Mouse (Mus musculus) embryonic facial prominence, embryonic 11.5 days (tissue): Measurements from ENCODE around the gene Fiz1. TPM values are rescaled to one million over a fixed set of nuclear protein-coding genes. Genes with fewer than 3 reads are reported as not detected.

ENCODE experiments used
- ATAC-seq: fragments of 200-750 bp; cut with Nextera tagmentation; replicated peaks from 2 replicates; pipeline ENCODE4 v1.8.0; 2017; ENCODE audit warnings: low read depth; ENCODE audit not compliant: insufficient number of reproducible peaks, low FRiP score, low TSS enrichment
- DNase-seq: peaks from one replicate; pipeline ENCODE4 v3.0.0-alpha.2; 2015; ENCODE audit warnings: low spot score
- H3K27ac ChIP-seq: fragments of 300-500 bp; sonication (generic); replicated peaks from 2 replicates; pipeline ENCODE4 v1.5.1; 2014; ENCODE audit warnings: mild to moderate bottlenecking, low read depth, low read length, control low read depth
- H3K27me3 ChIP-seq: fragments of 300-500 bp; sonication (generic); 2 replicates; pipeline ENCODE4 v1.6.1; 2014; ENCODE audit warnings: mild to moderate bottlenecking, low read length, moderate library complexity, mixed read lengths; ENCODE audit not compliant: control insufficient read depth, insufficient read depth
- H3K36me3 ChIP-seq: fragments of 300-500 bp; sonication (generic); replicated peaks from 2 replicates; pipeline ENCODE4 v1.6.1; 2014; ENCODE audit warnings: low read depth, mild to moderate bottlenecking, low read length, moderate library complexity, mixed read lengths; ENCODE audit not compliant: control insufficient read depth, insufficient read depth
- H3K4me1 ChIP-seq: fragments of 300-500 bp; sonication (generic); 2 replicates; pipeline ENCODE4 v1.6.1; 2014; ENCODE audit warnings: low read length, mixed read lengths; ENCODE audit not compliant: control insufficient read depth, insufficient read depth
- H3K4me2 ChIP-seq: fragments of 300-500 bp; sonication (generic); 2 replicates; pipeline ENCODE4 v1.6.1; 2014; ENCODE audit warnings: low read depth, mild to moderate bottlenecking, control low read depth, low read length, moderate library complexity
- H3K4me3 ChIP-seq: fragments of 300-500 bp; sonication (generic); 2 replicates; pipeline ENCODE4 v1.5.1; 2014; ENCODE audit warnings: low read depth, low read length, control low read depth
- H3K9ac ChIP-seq: fragments of 300-500 bp; sonication (generic); replicated peaks from 2 replicates; pipeline ENCODE4 v1.6.1; 2014; ENCODE audit warnings: mild to moderate bottlenecking, control low read depth, low read length
- H3K9me3 ChIP-seq: fragments of 300-500 bp; sonication (generic); replicated peaks from 2 replicates; pipeline ENCODE4 v1.6.1; 2016; ENCODE audit warnings: mild to moderate bottlenecking, low read length, inconsistent platforms, mixed read lengths; ENCODE audit not compliant: control insufficient read depth
- whole genome bisulfite sequencing: fragments of 180-500 bp; shearing (Covaris S2); extraction: QIAGEN DNeasy Blood & Tissue Kit; methylation state at CpG from one replicate; pipeline ENCODE4 v1.1.7; 2014; 5-methylcytosine and 5-hydroxymethylcytosine counted together
- polyA plus RNA-seq: library from polyadenylated mRNA; unstranded; fragments of >200 nt; fragmentation: Nextera tagmentation; extraction: Ambion mirVana; gene quantifications from 2 replicates; pipeline ENCODE4 v1.2.1, GENCODE M21; 2014

Gene Fiz1
- polyA plus RNA-seq, 1 experiment from 2014 or later = 43.0 TPM

DNA sequence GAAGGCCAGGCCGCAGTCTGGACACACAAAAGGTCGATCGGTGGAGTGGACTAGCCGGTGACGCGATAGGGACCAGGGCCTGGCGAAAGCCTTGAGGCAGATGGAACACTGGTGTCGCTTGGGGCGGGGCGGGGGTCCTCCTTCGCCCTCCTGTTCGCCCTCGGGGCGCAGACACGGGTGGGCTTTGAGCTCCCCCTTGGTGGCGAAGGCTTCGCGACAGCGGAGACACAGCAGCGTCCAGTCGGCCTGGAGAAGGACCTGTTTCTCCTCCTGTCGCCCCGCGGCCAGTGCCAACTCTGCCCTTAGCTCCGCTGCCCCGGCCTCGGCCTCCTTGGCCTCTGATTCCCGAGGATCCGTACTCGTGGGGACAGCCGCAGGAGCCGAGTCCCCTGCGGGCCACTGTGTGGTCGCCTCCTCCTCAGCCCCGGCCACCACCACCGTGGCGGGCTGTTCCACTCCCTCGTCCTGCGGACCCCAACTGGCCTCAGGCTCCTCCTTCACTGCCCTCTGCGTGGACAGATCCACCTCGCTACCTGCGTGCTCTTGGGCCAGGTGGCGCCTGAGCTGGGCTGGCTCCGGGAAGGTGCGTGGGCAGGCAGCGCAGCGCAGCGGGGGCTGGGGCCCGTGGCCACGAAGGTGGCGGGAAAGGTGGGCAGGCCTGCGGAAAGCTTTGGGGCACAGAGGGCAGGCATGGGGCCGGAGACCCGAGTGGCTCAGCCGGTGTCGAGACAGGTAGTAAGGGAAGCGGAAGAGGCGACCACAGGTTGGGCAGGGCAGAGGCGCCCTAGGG, 20.3 kb downstream of the Fiz1 start:
- H3K9ac ChIP-seq = peak overlapping the region; percentile 9; the same call in 1 of the 2 replicates
- H3K4me3 ChIP-seq = peak overlapping the region; percentile 8; the same call in 1 of the 2 replicates
- DNase-seq = no peak
- peak overlapping the region; percentile 21; the same call in 1 of the 2 replicates for H3K4me2 ChIP-seq
- WGBS = 44% methylated on average over 56 of the region's 59 CpGs
- ATAC-seq = no peak
- no peaks in the 10 kb centered on the region for H3K4me1 ChIP-seq
- H3K27me3 ChIP-seq = peaks cover 21% of the 10 kb centered on the region
- no peaks in the 10 kb centered on the region for H3K9me3 ChIP-seq
- peaks cover 4% of the 10 kb centered on the region; the same call in 1 of the 2 replicates for H3K36me3 ChIP-seq
- no peak overlapping the region for H3K27ac ChIP-seq

DNA sequence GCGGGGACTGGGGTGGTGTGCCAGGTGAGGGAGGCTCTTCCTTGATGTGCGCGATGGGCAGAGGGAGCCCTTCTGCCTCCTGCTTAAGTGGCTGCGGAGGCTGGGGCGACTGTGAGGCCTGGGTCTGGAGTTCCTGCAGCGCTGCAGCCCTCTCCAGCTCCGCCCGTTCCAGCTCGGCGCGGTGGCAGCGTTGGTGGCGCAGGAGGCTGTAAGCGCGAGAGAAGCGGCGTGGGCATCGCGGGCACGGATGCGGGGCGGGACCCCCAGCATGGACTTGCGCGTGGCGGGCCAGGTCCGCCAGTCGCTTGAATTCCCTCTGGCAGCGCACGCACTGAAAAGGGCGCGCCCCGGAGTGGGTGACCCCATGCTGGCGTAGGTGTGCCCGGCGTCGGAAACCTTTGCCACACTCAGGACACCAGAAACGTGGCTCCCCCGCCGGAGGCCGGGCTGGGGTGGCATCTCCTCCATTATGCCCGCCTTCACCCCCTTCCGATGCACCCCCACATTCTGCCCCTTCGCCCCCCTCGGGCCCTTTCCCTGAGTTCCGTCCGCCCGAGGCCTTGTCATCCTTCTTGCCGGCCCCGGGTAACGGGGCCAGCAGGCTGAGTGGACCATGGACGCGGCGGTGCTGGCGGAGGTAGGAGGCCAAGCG, 21.0 kb downstream of the Fiz1 start:
- Histone ChIP-seq H3K36me3 (peaks cover 4% of the 10 kb centered on the region; the same call in 1 of the 2 replicates), H3K9ac (peak overlapping the region; percentile 9; the same call in 1 of the 2 replicates), H3K4me3 (no peak overlapping the region), H3K4me2 (peak overlapping the region; percentile 21; the same call in 1 of the 2 replicates), H3K9me3 (no peaks in the 10 kb centered on the region), H3K27ac (no peak overlapping the region), H3K27me3 (peaks cover 21% of the 10 kb centered on the region), H3K4me1 (no peaks in the 10 kb centered on the region)
- 29% methylated on average over 44 of the region's 55 CpGs for WGBS
- ATAC-seq = no peak
- no peak for DNase-seq

DNA sequence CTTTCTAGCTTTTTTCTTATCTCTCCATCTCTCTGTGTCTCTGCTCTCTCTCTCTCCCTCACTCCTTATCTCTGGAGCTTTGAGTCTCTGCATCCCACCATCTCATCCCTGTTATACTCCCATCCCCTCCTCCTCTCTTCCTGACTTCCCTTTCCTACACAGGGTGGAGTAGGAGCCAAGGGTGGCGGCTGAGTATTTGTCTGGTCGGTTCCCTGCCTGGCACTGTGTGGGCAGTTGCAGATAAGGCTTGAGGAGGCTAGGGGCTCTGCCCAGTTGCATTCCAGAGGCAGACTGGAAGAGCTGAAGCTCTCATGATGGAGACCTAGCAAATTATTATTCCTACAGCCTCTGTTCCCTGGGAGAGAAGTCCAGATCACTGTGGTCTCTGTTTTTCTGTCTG, 26.2 kb downstream of the Fiz1 start:
- no peak for DNase-seq
- Histone ChIP-seq H3K4me2 (no peak overlapping the region), H3K9ac (no peak overlapping the region), H3K36me3 (no peaks in the 10 kb centered on the region; the same call in 1 of the 2 replicates), H3K27ac (no peak overlapping the region), H3K4me1 (no peaks in the 10 kb centered on the region), H3K4me3 (no peak overlapping the region), H3K27me3 (peaks cover 7% of the 10 kb centered on the region), H3K9me3 (no peaks in the 10 kb centered on the region)
- WGBS = 65% methylated on average over 2 of the region's 2 CpGs
- ATAC-seq = no peak

DNA sequence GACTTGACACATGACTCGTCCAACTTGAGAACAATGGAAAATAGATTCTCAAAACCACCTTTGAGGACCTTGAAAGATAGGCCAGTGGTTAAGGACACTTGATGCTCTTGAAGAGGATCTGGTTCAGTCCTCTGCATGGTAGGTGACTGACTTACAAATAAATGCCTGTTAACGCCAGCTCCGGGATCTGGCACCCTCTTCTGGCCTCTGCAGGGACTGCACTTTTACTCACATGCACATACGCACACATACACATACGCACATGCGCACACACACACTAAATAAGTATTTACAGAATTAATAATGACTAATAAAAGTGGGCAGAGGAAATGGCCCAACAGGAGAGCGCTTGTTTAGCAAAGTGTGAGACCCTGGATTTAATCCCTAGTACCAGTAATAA, 37.7 kb downstream of the Fiz1 start:
- 88% methylated on average over 7 of the region's 7 CpGs for WGBS
- Histone ChIP-seq H3K4me1 (no peaks in the 10 kb centered on the region), H3K9me3 (no peaks in the 10 kb centered on the region), H3K9ac (no peak overlapping the region), H3K4me2 (no peak overlapping the region), H3K4me3 (no peak overlapping the region), H3K27ac (no peak overlapping the region), H3K27me3 (no peaks in the 10 kb centered on the region), H3K36me3 (no peaks in the 10 kb centered on the region)
- ATAC-seq = no peak
- DNase-seq = no peak

DNA sequence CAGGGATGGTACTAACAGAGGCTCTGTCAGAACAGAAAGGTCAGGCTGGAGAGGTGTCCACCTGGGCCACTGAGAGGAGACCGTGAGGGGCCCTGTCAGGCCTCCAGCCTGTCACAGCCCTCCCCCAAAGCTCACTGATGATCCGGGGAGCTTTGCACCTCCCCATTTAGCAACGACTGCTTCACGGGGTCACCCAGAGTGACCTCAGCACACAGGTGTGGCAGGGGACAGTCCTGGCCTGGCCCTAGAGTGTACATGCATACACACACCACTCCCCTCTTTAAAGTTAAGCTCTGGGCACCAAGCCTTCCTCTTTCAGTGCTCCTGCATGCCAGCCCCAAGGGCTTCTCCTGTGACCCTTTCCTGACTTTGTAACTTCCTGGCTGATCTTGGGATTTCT, 39.0 kb downstream of the Fiz1 start:
- H3K9me3 ChIP-seq = no peaks in the 10 kb centered on the region
- H3K36me3 ChIP-seq = no peaks in the 10 kb centered on the region
- 51% methylated on average over 4 of the region's 4 CpGs for WGBS
- no peak for ATAC-seq
- H3K9ac ChIP-seq = no peak overlapping the region
- no peak overlapping the region for H3K4me2 ChIP-seq
- H3K4me3 ChIP-seq = no peak overlapping the region
- H3K4me1 ChIP-seq = no peaks in the 10 kb centered on the region
- DNase-seq = no peak
- no peaks in the 10 kb centered on the region for H3K27me3 ChIP-seq
- H3K27ac ChIP-seq = no peak overlapping the region

DNA sequence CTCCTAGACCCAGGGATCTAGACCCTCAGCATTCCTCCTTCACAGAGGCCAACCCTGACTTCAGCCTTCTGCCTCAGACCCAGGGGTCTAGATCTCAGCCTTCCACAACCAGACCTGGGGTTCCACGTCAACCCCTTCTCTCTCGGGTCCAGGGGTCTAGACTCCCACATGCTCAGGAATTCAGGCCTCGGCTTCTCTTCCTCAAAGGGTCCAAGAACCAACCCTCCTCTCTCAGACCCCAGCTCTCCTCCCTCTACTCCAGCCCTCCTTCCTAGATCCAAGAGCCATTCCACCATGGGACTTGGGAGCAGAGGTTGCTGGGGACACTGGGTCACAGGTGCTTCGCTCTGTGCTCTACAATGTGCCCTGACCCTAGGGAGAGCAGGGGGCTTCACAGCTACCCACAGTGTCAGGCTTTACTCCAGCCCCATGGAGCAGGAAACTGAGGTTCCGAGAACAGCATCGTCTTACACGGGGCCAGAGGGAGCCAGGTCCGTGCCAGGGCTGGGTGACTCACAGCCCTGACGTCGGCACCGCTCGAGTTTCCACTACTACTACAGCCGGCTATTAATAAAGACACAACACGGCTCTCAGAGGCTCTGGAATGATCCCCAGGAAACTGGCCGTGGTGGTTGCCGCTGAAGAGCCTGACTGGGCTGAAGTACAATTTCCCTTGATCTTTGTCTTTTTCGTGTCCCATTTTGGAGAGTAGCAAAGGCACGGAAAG, 42.0 kb downstream of the Fiz1 start:
- DNase-seq = no peak
- 70% methylated on average over 18 of the region's 18 CpGs for WGBS
- Histone ChIP-seq H3K36me3 (no peaks in the 10 kb centered on the region), H3K27ac (no peak overlapping the region), H3K9ac (0 out of 2 replicates have a peak overlapping the region, but pooled peaks have one; percentile 2), H3K4me2 (no peak overlapping the region), H3K27me3 (no peaks in the 10 kb centered on the region), H3K4me3 (no peak overlapping the region), H3K4me1 (no peaks in the 10 kb centered on the region), H3K9me3 (no peaks in the 10 kb centered on the region)
- no peak for ATAC-seq

DNA sequence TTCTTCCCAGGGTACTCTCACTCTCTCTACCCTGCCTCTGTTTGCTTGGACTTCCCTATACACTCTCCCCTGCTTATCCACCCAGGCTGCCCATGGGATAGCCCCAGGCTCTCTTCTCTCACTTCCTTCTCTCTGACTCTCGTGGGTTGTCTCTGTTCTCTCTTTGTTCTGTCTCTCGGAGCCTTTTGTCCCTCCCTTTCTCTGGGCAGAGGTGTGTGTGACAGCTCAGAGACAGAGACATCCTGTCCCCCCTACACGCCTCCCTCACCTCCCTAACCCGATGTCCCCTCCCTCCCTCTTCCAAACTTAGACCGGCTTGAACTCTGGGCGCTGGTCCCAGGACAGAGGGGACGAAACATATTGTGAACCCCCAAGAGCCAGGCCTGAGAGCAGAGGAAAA, 42.8 kb downstream of the Fiz1 start:
- H3K27ac ChIP-seq = no peak overlapping the region
- H3K4me2 ChIP-seq = no peak overlapping the region
- ATAC-seq (no peak), DNase-seq (no peak)
- H3K4me3 ChIP-seq = no peak overlapping the region
- no peaks in the 10 kb centered on the region for H3K36me3 ChIP-seq
- H3K9me3 ChIP-seq = no peaks in the 10 kb centered on the region
- no peaks in the 10 kb centered on the region for H3K4me1 ChIP-seq
- H3K9ac ChIP-seq = no peak overlapping the region
- H3K27me3 ChIP-seq = no peaks in the 10 kb centered on the region
- WGBS = 23% methylated on average over 7 of the region's 7 CpGs
